Mouse (Mus musculus) left cerebral cortex, adult 2 months (tissue): Measurements from ENCODE around the gene Shisa9. TPM values are rescaled to one million over a fixed set of nuclear protein-coding genes. Genes with fewer than 3 reads are reported as not detected.

Source experiments
- DNase-seq, 2 experiments: peaks; one replicate each; pipeline ENCODE4 v3.0.0; 2021 to 2022; ENCODE audit warnings: low spot score in 2 of 2, mixed read lengths in 1 of 2; ENCODE audit errors: extremely low spot score in 1 of 2
- H3K27ac ChIP-seq: fragments of 200-600 bp; 2 replicates; pipeline ENCODE4 v1.8.1; 2022
- H3K4me3 ChIP-seq: fragments of 200-600 bp; 2 replicates; pipeline ENCODE4 v1.8.1; 2022
- CTCF ChIP-seq: fragments of 200-600 bp; IDR thresholded peaks from 2 replicates; pipeline ENCODE4 v1.8.1; 2022; ENCODE audit warnings: antibody characterized with exemption, mild to moderate bottlenecking, moderate library complexity
- intact Hi-C: fragments of 180-260 bp; cut with DNase I; formaldehyde crosslinking; loops from one replicate; pipeline ENCODE4 v1.15.1; 2025
- total RNA-seq, 2 experiments: library from RNA; stranded (reverse); gene quantifications; 2 replicates each; pipeline ENCODE4 v1.2.3; 2021

The Shisa9 gene
- total RNA-seq, 2 experiments from 2014 or later, result 53.2 to 61.6 TPM

GRCm38 (mm10) chr16:12005177-12005576 lies 21.3 kb downstream of the Shisa9 start:
- no peak for DNase-seq
- TF ChIP-seq CTCF, result no peak
- intact Hi-C loops, result no loop called here
- Histone ChIP-seq H3K27ac (no peak overlapping the region), H3K4me3 (no peak overlapping the region)

GRCm38 (mm10) chr16:12010136-12010535 lies 26.2 kb downstream of the Shisa9 start:
- no peak overlapping the region for H3K27ac ChIP-seq
- no peak for TF ChIP-seq CTCF
- DNase-seq, result no peak
- intact Hi-C loops, result no loop called here
- no peak overlapping the region for H3K4me3 ChIP-seq

GRCm38 (mm10) chr16:12012747-12013146 lies 28.8 kb downstream of the Shisa9 start:
- no peak overlapping the region for H3K27ac ChIP-seq
- no peak for DNase-seq
- intact Hi-C loops, result no loop called here
- TF ChIP-seq CTCF, result no peak
- no peak overlapping the region for H3K4me3 ChIP-seq

GRCm38 (mm10) chr16:12014523-12014922 lies 30.6 kb downstream of the Shisa9 start:
- intact Hi-C loops, result loop anchor here (2.0 kb wide), 3 partner anchors 54 to 186 kb away; no protein-coding TSS in a partner anchor
- no peak overlapping the region for H3K4me3 ChIP-seq
- H3K27ac ChIP-seq, result peak overlapping the region; percentile 79; the same call in 1 of the 2 replicates
- peak; percentile 32 to 46 for DNase-seq
- TF ChIP-seq CTCF, result no peak

DNA sequence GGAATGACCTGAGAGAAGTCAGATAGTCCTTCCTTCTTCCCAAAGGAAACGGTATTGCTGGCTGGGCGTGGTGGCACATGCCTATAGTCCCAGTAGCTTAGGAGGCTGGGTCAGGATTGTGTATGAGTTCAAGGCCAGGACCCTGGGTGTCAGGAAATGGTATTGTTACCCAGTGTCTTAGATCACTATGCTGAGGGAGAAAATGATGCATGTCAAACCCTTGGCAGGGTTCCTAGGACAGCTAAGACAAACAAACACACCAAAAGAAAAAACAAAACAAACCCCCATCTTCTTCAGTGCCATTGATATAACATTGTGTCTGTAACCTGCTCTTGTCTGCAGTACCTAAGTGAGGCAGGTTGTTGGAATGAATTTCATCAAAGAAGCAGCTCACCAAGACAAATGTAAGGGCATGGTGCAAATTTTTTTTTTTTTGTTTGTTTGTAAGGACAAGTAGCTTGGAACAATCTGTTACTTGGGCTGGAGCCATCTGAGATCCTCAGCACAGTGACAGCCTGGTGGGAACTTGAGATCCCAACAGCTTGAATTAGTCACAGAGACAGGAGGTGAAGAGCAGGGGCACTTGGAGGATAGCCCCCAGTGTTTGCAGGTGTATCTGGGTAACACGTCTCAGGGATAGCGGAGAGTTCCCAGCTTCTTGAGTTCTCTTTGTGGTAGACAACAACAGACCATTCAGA lies 34.2 kb downstream of the Shisa9 start:
- H3K27ac ChIP-seq, result no peak overlapping the region
- H3K4me3 ChIP-seq, result no peak overlapping the region
- DNase-seq, result no peak
- intact Hi-C loops, result no loop called here
- TF ChIP-seq CTCF, result no peak

- DNase-seq, result no peak
- no peak for TF ChIP-seq CTCF
- intact Hi-C loops, result no loop called here
Observed at GRCm38 (mm10) chr16:12020103-12020755, 36.3 kb downstream of the Shisa9 start.

DNA sequence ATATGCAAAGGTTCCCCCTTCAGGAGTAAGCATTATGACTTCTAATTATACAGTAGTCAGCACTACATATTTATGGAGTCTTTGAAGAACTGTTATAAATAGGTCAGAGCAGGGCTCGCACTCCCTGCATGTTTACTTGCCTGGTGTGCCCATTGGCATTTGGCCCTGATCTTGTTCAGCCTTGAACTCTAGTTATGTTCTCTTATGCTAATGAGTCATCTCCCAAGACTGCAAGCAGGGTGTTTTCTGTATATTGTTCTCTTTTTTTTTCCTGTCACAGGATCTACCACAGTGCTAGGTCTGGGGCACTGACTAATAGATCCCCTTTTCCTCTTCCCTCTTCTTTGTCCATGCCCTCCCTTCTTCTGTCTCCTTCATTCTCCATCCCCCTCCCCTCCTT lies 48.5 kb downstream of the Shisa9 start:
- no peak overlapping the region for H3K27ac ChIP-seq
- intact Hi-C loops, result no loop called here
- no peak for DNase-seq
- no peak overlapping the region for H3K4me3 ChIP-seq
- no peak for TF ChIP-seq CTCF

More at GRCm38 (mm10) chr16:12020103-12020755, 36.3 kb downstream of the Shisa9 start:
- Histone ChIP-seq H3K27ac (no peak overlapping the region; the same call in 1 of the 2 replicates), H3K4me3 (no peak overlapping the region)

- intact Hi-C loops, result no loop called here
- DNase-seq, result no peak
- H3K27ac ChIP-seq, result no peak overlapping the region
- H3K4me3 ChIP-seq, result no peak overlapping the region
- TF ChIP-seq CTCF, result no peak
Observed at GRCm38 (mm10) chr16:12034868-12035267, 51.0 kb downstream of the Shisa9 start.

DNA sequence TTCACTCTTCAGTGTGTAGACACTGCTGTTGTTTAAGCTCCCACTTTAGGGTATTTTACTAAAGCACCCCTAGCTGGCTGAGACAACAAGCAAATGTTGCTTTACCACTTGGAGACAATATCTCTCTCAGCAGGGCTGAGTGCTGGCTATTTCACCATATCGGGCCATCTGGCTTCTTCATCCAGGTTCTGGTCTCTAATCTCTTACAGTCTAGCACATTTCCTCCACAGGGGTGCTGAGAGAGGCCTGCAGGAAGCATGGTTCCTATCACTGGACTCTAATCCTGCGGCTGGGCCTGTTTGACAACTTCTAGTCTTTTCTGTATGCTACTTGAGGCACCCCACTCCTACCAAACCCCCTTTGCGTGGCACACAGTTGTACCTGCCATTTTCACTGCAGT lies 51.7 kb downstream of the Shisa9 start:
- intact Hi-C loops, result no loop called here
- Histone ChIP-seq H3K4me3 (no peak overlapping the region), H3K27ac (no peak overlapping the region)
- DNase-seq, result no peak
- no peak for TF ChIP-seq CTCF

GRCm38 (mm10) chr16:12040935-12041334 lies 57.0 kb downstream of the Shisa9 start:
- peak; percentile 39 to 60 for DNase-seq
- no peak overlapping the region for H3K27ac ChIP-seq
- TF ChIP-seq CTCF, result no peak
- intact Hi-C loops, result no loop called here
- H3K4me3 ChIP-seq, result no peak overlapping the region

- H3K27ac ChIP-seq, result no peak overlapping the region
- intact Hi-C loops, result no loop called here
- no peak for DNase-seq
Observed at GRCm38 (mm10) chr16:12052051-12052450, 68.1 kb downstream of the Shisa9 start.

DNA sequence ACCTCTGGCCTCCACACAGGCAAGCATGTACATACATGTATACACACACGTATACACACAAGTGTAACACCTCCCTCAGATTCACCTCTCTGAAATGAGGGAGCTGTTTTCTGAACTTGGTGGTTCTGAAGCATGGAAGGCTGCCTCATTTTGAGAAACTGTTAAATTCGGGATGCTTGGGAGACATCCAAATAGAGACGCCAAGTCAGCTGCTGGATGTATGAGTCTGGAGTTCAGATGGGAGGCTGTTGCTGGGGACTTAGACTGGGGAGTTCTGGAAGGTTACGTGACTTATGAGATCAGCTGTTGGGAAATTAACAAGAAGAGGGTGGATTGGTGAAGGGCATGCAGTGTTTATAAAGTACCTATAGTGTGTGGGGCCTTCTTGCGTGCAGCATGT lies 88.7 kb downstream of the Shisa9 start:
- H3K27ac ChIP-seq, result no peak overlapping the region
- no peak for TF ChIP-seq CTCF
- H3K4me3 ChIP-seq, result no peak overlapping the region
- intact Hi-C loops, result no loop called here
- DNase-seq, result no peak

More at GRCm38 (mm10) chr16:12052051-12052450, 68.1 kb downstream of the Shisa9 start:
- TF ChIP-seq CTCF, result no peak
- H3K4me3 ChIP-seq, result no peak overlapping the region
